Mouse (Mus musculus) heart, adult 18-20 months (tissue): ENCODE measurements around the gene Npcd. TPM values are rescaled to one million over a fixed set of nuclear protein-coding genes. Genes with fewer than 3 reads are reported as not detected.
"Not testable (repeated sequence)": the region's sequence is repeated elsewhere in the genome, so short reads cannot be mapped to it uniquely, and the experiment has no call there.

Experiments
- DNase-seq, 2 experiments: peaks; one replicate each; pipeline ENCODE4 v3.0.0; 2021 to 2022; ENCODE audit warnings: mixed read lengths in 1 of 2
- total RNA-seq, 2 experiments: library from RNA; stranded (reverse); gene quantifications; 2 replicates each; pipeline ENCODE4 v1.2.3; 2021

The Npcd gene
- total RNA-seq, 2 experiments from 2014 or later, result 1.0 TPM; not detected in 1

DNA sequence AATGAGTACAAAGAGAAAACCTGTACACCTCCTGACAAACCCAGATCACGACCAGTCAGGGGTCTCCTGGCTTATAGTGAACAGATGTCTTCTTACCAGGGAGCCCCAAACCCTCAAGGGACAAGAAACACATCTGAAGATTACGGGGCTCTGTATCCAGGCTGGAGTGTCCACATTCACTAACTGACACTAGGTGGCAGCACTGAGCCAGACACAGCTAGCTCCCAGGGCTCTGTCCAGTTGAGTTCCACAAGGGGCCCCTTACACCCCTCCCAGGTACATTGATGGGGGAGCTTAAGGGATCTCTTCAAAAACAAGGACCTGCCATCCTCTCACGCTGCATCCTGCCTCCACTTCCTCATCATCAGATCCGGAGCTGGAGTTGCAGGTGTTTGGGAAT is 3.6 kb downstream of the Npcd start:
- DNase-seq, result peak; percentile 79 to 89

DNA sequence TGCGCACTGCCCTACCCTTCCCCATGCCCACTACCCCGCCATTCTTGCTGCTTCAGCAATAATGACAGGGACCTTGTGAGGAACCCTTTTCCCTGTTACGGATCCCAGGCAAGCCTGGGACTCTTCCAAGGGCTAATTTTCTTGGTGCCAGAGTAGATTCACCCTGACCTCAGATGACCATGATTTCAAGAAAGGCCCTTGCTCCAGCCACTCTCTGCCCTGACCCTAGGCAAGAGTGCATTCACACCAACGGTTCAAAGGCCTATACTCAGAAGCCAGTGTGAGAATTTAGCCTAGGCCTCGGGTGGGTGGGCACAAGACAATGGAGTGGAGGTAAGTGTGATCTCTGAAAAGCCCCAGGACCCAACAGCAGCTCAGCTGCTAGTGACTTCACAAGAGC is 4.6 kb downstream of the Npcd start:
- DNase-seq, result peak in 1 of 2 experiments; percentile 10

DNA sequence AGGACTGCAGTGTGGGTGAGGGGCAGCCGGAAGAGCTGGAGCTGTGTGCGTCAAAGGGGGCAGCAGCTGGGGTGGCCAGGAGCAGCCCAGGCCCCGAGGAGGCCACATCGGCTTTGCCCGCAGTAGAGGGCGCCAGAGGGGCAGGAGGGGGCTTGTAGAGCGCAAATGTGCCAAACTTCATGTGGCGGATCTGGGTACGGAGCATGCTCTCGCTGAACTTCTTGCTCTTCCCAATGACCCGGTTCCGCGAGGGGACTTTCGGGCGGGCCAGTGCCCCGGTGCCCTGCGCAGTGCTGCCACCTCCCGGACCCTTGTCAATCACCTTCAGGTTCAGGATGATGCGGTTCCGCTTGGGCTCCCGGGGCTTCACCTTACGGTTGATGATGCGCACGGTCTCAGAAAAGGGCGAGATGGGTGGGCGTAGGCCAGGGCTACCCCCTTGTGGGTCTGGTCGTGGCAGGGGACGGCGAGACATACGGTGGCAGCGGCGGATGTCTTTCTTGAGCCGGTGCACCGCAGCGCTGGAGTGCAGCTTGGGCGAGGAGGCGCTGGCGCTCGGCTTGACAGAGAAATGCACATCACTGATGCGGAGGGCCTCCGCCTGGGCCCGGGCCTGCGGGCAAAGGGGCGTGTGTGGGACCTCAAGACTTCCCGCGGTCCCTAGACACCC is 5.5 kb downstream of the Npcd start:
- peak in 1 of 2 experiments; percentile 32 for DNase-seq

- DNase-seq, result no peak
Observed at GRCm38 (mm10) chr15:79827778-79828210, 6.2 kb downstream of the Npcd start.

DNA sequence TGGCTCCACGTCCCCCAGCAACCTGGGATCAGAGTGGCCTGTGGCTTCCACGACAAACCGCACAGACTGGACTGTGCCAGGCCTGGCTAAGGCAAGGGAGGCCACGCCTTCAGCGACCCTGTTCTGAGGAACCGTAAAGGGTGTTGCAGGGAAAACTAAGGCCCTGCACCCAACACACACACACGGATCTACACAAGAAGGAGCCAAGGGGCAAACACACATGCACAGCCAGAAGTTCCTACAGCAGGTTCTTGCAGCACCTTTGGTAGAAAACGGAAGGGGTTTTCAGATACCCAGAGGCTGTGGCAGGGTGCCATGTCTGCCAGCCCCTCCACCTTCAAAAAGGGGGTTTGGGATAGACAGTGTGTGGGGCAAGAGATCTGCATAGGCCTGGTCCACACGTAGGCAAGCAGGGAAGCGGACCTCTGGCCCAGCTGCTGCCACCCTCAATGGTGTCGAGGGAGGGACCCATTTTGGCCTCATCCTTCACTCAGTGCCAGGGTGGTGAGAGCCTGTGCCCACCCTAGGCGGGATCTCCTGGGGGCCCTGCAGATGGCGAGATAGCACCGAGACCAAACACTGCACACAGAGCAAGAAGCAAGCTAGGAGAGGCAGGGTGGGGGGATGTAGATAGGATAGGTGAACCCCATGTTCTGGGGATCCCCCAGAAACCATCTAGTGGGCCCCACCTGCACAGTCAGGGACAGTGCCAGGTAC is 6.8 kb downstream of the Npcd start:
- DNase-seq, result no peak

- DNase-seq, result no peak
Observed at GRCm38 (mm10) chr15:79826221-79826935, 7.7 kb downstream of the Npcd start.

DNA sequence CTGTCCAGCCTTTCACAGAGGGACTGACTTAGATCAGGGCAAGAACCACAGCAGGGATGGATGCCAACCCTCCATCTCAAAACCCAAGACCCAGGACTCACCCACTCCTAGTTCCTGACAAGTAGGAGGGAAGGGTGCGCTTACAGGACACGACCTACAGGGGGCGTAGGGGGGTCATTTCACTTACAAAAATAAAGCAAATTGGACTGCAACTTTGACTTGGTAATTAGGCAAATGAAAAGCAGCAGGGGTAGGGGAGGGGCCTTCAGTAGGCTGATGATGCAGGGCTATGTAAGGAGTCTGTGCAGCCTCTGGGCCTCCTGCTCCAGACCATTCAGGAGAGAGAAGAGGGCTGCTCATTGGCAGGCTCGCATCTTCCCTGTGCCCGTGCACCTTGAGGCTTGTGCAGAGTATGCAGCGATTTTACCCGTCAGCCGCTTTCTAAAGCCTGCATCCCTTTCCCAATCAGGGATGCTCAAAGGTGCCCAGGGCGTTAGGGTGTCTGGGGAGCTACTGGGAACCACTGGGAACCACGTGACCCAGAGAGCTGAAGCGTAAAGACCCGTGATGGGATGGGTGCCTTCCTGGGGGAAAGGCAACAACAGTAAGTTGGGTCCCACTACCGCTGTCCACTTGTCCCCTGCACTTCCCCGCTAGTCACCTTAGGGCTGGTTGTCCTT is 8.8 kb downstream of the Npcd start:
- DNase-seq, result peak in 1 of 2 experiments; percentile 28

GRCm38 (mm10) chr15:79823588-79824280 is 10.3 kb downstream of the Npcd start:
- DNase-seq, result peak; percentile 79 to 80

GRCm38 (mm10) chr15:79822265-79823199 is 11.5 kb downstream of the Npcd start:
- peak in 1 of 2 experiments; percentile 13 for DNase-seq

GRCm38 (mm10) chr15:79818325-79818724 is 15.7 kb downstream of the Npcd start:
- no peak for DNase-seq

DNA sequence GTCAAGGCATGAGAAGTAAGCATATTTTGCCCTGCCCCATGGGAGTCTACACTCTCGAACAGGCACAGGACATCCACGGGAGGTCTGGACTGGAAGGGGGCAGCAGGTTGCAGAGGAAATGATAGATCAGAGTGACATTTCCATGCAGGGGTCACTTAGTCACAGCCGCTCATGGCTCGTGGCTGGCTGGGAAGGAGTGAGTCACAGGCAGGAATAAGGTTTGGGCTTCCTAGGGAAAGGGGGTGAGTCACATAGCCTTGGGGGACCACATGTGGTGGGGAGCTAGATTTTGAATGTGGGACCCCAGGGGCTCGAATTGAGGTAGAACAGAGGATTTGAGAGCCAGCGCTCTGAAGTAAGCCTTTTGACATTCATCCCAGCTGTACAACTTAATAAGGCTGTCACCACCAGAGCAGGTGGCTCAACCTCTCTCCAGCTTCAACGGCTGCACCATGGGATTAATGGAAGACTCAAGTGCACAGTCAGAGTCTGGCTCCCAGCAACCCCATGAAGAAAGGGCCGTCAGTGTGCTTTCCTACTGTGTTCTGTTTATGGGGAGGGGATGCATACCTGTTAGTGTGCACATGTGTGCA is 20.3 kb downstream of the Npcd start:
- no peak for DNase-seq

DNA sequence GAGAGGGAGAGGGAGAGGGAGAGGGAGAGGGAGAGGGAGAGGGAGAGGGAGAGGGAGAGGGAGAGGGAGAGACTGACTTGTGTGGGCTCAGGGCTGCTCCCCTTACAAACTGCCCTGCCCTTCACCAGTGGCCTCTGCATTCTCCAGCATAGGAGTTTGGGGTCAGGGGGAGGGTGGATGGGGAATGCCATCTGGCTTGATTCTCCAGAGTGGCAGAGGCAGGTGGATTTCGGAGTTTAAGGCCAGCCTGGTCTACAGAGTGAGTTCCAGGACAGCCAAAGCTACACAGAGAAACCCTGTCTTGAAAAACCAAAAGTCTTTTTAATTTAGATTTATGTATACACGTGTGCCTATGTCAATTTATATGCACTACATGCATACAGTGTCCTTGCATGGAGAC is 21.2 kb downstream of the Npcd start:
- not testable (repeated sequence) for DNase-seq

DNA sequence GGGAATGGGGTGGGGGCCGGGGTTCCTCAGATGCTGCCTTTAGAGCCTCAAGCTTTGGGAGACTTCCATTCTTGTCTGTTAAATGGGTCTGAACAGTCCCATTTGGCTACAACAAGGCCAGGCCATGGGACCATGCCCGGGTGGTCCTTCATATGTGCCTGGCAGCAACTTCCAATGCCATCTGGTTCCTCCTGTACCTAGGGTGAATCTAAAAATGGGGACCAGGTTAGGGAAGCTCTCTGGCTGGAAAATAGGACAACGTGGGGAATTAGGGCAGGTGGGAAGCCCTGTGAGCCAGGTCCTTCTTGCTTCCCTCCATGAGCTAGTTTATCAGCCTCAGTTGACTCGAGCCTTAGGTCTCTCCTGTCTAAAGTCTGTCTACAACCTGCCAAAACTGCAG is 23.0 kb downstream of the Npcd start:
- no peak for DNase-seq

- DNase-seq, result no peak
Observed at GRCm38 (mm10) chr15:79810061-79810460, 24.0 kb downstream of the Npcd start.

DNA sequence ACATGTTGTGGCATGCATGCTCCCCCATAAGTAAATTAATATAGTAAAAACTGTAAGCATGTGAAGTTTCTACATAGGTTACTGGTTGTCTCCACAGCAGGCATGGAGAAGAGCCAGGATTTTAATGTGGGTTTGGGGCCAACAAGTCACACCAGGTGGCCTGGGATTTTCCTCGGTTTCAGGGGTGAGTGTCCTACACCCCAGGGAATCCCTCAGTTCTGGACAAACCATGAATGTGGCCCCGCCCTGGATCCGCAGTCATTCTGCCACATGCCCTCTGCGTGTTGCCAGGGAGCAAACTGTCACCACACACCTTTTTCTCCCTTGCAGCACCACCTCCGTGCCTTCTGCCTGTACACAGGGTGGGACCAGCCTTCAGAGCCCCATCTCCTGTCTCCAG is 25.4 kb downstream of the Npcd start:
- no peak for DNase-seq

DNA sequence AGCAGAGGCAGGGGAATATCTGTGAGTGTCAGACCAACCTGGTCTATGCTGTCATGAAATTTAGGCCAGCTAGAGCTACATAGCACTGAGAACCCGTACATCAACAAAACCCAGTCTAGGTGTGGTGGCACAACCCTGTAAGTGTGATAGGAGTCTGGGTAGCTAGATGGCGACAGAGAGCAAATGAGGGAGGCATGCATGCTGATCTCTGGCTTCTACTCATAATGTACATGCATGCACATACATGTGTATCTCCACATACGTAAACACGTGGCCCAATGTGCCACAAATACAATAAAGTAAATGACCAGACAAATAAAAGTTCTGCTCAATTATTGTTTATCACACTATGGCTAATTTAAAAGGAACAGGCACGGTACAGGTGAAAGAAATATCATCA is 25.9 kb downstream of the Npcd start:
- DNase-seq, result peak in 1 of 2 experiments; percentile 74

- DNase-seq, result no peak
Observed at GRCm38 (mm10) chr15:79807050-79807449, 27.0 kb downstream of the Npcd start.

DNA sequence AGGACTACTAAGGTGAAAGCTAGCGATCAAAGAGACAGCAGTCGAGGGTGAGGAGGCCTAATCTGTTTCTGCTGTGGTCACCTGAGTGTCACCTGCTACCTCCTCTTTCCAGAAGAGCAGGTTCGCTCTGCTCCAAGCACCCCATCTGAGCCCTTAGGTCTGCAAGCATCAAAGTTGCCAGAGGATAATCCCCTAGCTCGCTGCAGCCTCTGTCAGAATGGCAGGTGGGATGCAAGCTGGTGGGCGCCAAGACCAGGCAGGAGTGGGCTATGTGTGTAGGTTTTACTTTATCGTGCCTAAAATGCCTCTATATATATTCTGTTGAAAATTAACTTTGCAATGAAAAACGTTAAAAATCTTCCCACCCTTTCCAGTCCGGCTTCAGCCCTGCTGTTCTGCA is 28.8 kb downstream of the Npcd start:
- no peak for DNase-seq

DNA sequence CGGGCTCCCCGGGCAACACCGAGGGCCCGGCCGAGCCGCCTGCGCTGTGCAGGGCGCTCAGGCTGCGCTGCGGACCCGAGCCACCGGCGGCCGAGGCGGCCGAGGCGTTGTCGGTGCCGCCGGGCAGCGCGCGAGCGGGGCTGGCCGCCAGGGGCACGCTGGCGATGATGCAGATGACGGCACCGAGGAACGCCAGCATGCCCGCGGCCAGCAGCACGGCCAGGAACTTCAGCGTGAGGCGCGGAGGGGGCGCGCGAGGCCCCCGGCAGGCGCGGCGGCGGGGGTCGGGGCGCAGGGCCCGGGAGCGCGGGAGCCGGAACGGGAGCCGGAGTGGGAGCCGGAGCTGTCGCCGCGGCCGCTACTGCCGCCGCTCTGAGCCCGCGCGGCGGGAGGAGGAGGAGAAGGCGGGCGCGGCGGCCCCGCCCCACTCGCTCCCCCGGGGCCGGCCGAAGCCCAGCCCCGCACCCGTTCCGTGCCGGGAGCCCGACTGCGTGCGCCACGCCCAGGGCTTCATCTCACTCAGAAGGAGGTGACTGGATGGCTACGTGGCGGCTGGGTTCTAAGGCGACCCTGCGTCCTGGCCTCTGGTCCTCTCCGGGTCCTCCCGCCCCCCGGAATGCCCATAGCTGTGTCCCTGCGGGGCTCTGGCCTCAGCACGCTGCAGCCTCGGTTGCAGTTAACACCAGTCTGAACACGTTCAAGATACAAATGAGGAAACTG is 29.5 kb downstream of the Npcd start, which contains the start of gene Nptxr:
Gene Nptxr, minus strand, starts transcription at position 415 of the 720 bp plus-strand sequence.
- DNase-seq, result peak; percentile 59 to 66
